Mouse (Mus musculus) kidney, adult 9 months (tissue): ENCODE measurements at regions not wholly inside any gene's neighbourhood (a gene's known extent, or its start where the extent isn't known, plus 50 kb on each side); places are given as distances from the start of the nearest gene placed in this dataset.

Experiments used
- DNase-seq: peaks from one replicate; pipeline ENCODE4 v3.0.0; 2022

DNA sequence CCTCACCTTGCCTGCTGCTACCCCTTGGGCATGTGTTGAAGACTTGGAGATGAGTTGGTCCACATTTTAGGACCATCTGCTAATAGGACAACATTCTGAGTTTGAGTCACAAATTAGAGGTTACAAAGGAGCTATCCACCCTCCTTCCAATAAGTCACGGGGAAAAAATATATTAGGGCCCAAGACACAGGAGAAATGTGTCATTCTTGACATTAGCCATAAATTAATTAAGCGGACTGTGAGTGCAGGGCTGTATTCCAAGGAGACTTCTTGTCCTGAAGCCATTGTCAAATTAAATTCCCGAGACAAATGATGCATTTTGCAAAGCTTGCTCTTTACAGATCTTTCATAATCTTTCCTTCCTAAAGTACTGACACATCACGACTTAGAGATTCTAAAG lies 79.2 kb downstream of the 1700020N01Rik start:
- DNase-seq: peak; percentile 26

DNA sequence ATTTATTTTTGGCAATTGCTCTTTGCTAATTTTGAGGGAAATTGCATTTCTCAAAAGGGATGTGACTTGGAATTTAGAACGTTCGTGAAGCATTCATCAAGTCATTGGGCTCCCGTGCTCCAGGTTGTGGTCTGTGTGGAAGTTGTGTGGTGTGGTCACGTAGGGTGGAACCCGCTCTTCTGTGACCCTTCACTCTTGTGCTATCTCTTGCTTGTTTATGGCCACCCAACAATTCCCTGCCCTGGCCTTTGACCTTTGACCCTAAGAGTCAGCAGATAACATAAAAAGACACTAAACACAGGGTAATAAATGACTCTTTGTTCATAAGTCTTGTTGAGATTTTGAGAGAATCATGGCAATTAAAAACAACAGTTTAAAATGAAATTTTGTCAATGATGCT lies 79.7 kb downstream of the 1700020N01Rik start:
- DNase-seq: peak; percentile 36

DNA sequence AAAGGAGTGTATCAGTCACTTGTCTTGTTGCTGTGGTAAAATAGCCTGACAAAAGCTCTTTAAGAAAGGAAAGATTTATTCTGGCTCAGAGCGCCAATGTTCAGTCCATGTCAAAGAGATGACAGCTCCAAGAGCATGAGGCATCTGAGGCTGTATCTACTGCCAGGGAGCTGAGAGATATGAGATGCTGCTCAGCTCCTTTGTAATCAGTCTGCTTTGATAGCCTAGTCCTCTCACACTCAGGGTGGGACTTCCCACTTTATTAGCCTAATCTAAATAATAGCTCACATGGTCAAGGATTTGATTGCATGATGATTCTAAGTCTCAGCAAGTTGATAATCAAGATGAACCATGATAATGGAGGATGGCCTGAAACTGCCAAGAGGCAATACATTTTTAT lies 80.9 kb downstream of the 1700020N01Rik start:
- no peak for DNase-seq

DNA sequence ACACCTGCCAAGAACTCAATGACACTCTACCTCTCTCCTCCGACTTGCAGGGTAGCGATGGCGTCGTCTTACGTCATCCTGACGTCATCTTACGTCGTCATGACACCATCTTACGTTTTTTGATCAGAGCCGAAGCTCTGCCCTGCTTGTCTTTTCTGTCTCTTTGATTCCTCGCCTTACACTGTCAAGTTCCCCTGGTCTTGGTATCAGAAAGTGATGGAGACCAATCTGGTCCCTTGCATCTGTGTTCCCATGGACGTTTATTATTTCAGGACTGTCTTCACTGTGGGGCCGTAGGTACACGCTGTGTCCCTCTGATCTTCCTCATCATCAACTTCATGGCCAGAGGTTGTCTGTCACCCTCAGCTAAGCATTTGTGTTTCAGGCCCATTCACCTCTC lies 82.8 kb downstream of the 1700020N01Rik start:
- DNase-seq: no peak

DNA sequence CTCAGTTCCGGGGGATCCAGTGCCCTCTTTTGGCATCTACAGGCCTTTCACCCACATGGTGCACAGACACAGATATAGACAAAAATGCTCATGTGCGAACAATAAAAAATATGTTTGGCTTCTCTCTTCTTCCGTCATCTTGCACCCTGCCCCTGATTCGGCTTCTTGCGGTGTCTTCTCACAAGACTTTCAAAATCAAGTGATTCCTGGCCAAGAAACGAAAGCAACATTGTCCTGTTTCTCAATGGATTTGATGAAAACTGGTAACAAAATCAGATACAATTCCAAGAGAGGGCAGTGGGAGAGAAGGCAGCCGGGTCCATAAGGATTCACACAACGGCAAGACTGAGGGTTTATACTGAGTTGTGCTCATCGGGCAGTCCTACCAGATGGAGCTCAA lies 85.0 kb downstream of the 1700020N01Rik start:
- DNase-seq: no peak

DNA sequence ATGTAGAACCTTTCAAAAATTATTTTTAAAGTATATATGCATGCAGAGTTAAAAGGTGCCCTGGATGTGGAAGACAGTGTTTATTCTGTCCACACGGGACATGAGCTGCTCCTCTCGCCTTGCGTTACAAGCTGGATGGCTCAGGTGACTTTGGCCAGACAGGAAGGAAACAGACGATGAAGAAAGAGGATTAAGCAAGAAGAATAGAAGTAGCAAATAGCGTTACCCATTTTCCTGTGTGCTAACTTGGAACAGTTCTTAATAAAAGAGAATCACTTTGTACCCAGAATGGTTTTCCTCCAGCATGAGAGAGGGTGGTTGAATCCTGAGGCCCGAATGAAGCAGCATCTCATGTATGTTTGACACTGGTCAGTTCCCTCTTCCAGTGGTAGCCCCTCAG lies 85.4 kb downstream of the 1700020N01Rik start:
- no peak for DNase-seq

DNA sequence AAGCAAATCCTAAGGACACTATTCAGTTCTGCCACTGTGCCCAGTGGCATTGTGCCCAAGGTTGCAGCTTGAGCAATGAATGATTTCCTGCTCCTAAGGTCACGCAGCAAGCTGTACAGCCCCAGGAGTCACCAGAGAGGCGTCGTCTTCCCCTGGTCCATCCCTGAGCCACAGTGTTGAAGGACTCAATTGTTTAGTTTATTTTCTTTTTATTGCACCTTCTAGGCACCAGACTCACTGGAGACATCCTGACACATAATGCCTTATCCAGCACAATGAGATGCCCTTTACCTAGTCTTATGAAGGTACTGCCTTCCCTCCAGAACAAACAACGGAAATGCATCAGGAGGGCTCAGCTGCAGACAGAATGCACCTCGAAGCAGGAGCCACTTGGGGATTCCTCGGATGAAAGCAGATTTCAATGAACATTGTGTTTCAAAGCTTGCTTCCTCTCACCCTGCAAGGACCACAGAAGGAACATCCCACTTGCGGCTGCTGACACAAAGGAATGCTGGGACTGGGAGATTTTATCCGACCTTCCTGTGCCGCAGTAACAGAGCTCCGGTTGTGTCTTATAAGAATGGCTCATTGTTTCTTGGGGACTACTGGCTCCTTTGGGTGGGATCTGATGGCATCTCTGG lies 86.0 kb downstream of the 1700020N01Rik start:
- DNase-seq: peak; percentile 65

DNA sequence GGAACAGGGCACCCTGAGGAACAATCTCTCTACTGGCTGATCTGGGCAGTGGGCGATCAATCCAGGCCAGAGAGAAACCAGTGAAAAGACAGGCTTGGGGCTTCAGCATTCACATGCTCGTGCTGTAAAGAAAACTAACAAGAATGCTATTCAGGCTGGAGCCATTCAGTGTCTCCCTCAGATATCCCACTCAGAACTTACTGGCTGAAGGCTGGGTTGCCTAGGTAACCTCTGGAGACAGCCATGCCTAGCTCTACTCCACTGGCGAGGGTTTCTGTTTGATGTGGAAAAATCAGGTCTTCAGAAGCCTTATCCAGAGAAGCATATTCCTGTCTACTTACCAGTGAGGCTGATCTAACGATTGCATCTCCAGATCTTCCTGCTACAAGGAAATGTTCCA lies 87.8 kb downstream of the 1700020N01Rik start:
- no peak for DNase-seq

DNA sequence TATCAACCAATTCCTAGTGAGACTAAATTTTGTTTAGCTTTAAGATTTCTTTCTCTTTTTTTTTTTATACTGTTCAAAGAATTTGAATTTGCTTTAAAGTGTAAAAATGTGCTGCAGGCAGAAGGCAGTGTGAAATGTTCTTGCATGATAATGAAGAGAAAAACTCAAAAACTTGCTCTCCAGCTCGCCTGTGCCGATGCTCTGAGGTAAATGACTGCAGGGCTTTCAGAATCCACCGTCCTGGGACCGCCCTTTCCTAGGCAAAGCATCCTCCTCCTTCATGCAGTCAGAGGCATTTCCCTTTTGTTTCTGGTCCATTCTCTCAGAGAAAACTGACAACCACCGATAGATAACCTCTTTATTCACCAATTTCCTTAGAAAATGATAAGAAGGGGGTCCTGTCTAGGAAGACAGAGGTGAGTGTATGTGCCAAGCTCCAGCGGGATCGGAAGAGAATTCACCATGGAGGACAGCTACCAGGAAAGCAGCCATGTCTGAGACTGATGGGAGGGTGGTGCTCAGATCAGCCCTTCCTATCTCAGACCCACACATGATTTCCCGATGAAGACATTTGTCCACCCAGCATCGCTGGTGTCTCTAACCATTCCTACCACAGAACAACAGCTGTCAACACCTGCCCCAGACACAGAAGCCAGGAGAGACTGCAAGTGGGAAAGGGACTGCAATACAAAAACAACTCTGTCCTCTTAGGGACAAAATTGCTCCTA lies 91.5 kb downstream of the 1700020N01Rik start:
- DNase-seq: peak; percentile 38

DNA sequence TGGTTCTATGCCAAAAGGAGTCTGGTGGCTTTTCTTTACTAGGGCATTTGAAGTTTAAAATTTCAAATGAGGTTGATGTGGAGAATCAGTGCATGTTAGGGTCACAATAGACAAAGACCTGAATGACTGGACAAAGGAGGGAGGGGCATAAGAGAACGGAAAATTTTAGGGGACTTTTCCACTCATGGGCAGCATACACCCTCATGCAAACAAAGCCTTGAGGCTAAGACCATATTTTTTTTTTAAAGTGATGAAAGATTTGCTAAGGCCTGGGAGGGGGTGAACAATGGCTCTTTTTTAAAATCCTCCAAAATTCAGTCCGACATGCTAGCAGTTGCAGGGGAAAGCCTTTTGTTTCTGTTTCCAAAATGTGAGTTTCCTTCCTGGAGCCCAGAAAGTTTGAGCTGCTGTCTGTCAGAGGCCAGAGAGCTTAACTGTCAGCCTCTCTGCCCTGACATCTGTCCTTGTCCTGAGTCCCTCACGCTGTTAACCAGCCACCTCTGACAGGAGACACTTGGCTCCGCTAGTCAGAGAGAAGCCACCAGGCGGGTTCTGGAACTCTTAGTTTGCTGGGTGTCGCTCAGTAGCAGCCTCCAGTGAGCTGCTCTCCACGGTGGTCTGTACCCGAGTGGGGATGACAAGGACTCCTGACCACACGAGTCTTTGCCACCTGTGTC lies 92.3 kb downstream of the 1700020N01Rik start:
- DNase-seq: peak; percentile 61

DNA sequence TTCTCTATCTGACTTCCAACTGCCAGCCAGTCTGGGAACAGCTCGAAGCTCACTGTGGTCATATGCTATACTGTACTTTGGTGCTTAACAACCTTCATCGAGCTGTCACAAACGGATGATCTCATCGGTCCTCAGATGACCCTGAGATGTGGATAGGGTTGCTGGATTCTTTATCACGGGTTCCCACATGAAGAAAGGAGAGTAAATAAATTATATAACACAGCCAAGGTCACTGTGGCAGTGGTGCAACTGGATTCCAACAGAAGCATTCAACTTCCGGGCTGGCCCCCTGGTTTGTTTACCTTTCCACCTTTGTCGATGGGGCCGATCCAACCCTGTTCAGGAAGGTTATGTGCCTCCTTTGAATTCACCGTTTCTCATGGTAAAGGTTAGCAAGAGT lies 93.1 kb downstream of the 1700020N01Rik start:
- DNase-seq: peak; percentile 67

DNA sequence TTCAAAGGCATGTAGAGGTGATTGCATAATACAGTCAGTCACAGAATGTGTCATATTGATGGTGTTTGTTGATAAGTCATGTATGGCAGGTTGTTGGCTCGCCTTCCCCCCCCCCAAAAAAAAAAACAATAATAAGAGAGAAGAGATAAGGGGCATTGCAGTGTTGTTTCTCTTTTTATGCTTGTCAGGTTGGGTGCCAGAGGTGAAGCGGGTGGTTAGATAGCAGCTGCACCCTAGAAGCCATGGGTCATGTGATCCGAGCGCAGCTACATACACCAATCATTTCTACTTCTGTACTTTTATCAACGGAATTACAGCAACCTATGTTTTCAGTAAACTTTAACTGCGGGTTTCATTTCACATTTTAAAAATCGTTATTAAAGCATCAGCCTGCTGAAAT lies 94.5 kb downstream of the 1700020N01Rik start:
- DNase-seq: no peak

DNA sequence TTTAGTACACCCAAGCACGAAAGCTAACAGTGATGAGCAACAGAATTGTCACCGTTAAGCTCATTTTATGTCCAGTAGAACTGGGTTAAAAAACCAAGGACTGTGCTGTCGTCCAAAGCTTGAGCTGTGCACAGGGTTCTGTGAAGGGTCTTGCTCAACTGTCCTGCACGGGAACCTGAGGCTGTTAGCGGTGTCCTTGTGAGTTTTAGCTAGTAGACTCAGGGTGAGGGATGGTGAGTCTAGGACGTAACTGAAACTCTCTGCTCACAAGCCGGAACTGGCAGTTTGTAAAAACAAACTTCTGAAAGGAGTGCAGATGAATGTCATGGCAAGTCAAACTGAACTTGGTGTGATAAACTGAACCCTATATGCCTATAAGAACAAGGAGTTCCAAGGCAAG lies 95.6 kb downstream of the 1700020N01Rik start:
- no peak for DNase-seq

DNA sequence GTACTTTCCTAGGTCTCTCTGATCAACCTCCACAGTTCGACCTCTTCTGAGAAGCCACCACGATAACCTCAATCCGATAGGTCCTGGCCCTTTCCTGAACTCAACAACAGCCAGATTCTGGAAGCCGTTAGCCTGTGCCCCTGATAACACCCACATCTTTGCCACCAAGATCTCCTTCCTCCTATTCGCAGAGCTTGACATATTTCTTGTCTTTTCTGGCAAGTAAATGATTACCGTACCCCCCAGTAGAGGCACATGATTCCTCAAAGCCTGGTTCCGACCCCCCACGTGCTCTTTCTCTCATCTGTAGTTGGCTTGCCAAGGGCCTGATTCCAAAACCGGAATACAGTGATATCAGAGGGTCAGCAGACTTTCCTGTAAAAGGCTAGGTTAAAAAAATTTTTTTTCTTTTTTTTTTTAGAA lies 96.9 kb downstream of the 1700020N01Rik start:
- DNase-seq: peak; percentile 80

DNA sequence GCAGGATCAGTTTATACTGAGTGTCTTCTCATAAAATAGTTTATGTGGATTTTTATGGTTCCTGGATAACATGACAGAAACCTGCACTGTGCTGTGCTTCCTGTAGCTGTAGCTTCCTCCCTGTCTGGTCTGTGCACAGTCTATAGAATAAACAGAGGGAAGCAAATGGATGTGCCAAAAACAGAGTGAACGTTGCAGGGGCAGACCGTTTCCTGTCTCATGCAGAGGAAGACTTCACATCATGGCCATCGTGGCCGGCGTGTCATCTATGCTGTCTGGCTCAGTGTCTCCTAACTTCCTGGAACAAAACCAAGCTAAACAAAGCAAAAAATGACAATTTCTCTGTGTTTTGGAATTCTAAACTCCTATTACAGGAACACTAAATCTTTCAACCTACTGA lies 102.2 kb downstream of the 1700020N01Rik start:
- peak; percentile 50 for DNase-seq

DNA sequence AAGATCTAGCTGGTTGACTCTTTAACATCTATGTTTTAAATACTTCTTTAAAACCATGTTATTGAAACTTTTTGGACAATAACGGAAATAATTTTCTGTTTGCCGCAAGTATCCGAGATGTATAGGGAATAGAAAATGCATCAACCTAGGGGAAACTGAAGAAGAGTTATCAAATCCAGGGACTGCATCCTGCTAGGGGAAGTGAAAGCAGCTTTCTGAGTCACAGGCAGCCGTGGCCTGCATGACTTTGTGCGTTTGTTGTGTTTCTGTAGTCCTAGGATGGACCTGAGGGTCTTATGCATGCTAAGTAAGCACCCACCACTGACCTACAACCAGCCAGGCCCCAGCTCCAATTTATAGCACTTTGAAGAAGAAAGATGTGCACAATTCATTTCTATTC lies 103.7 kb downstream of the 1700020N01Rik start:
- DNase-seq: no peak

DNA sequence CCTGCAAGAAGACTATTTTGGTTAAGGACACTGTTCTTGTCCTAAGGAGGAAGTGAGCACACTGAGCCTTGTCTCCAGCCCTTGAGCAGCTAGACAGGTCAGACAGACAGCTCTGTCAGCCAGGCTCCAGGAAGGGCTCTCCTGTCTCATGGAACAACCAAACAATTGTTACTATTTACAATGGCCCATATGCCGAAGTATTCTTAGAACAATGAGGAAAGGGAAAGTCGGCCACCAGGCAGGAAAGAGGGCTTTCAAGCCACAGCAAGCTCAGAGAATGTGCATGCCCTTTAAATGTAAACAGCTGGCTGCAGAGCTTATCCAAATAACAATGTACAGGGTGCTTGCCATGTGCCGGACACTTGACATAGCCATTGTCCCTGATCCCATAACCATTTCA lies 108.6 kb downstream of the 1700020N01Rik start:
- peak; percentile 37 for DNase-seq

DNA sequence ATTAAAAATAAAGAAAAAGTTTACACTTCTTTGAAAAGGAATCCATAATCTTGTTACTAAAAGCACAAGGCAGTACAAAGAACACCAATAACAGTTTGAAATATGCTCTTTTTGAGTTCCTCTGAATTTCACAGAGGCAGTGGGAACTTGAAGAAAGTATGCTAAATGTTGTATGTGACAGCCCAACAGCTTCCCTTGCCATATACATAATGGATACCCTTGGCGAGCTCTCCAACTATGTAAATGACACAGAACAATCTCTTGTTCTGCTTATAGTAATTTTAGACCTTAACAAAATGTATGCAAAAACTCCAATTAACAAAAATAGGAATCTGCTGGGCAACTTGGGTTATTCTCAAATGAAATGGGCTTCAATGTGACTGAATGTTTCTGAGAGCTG lies 109.2 kb downstream of the 1700020N01Rik start:
- DNase-seq: no peak

DNA sequence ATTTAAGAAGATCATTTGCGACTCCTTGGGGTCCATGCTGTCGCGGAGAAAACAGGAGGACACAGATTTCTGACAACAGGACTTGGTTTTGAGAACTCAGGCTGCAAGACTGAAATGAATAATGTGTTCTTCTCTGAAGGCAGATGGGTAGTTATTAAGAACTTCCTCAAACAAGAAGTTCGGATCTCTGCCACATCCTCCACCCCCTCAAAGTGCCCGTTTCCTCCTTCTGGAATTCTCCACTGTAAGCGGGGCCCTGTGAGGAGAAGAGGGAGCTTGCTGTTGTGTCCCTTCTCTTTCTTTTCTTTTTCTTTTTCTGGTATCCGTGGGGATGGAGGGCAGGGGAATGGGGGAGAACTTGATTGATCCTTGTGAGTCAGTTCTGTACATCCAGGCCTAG lies 118.9 kb downstream of the 1700020N01Rik start:
- DNase-seq: no peak

DNA sequence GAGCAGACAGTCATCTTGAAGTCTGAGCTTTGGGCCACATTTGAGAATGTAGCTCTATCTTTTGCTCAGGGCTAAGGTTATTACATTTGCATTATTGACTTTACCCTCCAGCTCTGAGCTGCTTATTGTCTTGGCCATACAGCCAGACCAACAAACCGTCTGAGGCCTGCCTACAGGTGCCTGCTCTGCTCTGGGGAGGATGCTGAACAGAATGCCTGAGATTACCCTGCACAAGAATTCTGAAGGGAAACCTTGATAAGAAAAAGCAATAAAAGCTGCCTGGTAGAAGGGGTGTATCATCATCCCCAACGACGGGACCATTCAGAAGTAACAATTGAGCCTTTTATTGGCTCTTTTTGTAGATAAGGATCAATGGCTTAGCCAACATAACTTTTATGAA lies 119.9 kb downstream of the 1700020N01Rik start:
- no peak for DNase-seq

DNA sequence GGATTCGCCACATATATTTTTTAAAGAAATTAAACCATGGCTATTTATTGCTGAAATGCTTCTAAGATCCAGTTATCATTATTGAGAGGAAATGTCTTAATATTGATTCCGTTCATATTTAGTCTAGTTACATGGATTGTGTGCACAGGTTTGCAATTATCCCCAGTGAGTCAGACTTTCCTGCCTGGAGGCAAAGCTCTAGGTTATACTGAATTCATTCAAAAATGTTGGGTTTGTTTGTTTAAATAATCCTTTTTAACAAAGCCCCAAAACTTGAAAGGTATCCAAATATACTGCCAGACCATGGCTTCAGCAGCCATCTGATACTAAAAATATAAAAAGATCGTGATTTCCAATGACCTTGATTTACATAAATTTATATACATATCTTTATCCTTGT lies 122.5 kb downstream of the 1700020N01Rik start:
- no peak for DNase-seq

DNA sequence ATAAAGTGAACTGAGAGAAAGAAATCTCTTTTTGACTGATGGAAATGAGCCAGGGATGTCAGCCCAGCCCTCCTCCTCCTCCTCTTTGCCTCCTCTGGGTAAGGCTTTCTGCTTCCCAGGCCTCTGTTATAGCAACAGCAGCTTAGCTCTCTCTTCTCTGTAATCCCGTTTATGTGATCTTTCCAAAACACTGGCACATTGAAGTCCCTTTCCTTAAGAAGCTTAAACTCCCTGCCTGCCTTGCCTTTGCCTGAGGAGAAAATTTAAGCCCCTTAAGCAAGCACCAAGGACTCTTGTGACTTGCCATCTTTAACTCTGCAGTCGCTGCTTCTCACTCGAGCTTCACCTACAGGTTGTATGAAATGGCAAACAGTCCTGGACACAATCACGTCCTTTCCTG lies 125.2 kb downstream of the 1700020N01Rik start:
- no peak for DNase-seq

DNA sequence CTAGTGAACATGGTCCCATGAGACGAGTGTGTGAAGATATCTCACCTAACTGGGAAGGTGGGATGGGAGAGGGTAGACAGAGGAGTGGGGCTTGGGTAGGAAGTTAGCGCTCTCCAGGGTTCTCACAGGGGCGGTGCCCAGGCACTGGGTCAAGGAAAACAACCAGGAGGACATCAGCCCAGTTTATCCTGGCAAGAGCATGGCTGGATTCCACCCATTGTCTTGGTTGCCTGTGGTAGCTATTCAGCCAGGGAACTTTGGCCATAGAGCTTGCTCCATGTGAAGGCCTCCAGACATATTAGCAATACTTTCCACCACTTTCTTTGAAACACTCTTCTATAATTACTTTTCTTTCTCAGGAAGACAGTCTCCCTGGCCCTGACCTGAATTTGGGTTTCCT lies 131.4 kb downstream of the 1700020N01Rik start:
- no peak for DNase-seq

DNA sequence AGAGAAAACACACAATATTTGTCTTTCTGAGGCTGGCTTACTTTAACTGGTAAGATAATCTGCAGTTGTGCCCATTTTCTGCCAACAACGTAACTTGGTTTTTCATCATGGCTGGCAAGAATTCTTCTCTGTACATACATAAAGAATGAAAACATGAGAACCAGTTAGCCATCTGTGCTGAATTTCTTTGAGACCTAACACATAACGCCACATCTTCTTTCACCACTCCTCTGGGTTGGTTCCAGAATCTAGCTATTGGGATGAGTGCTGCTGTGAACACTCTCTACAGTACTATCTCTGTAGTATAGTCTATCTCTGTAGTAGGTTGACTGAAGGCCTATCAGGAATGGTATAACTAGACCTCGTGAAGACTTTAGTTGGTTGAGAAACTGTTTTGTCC lies 132.1 kb downstream of the 1700020N01Rik start:
- no peak for DNase-seq
